Mouse (Mus musculus) bone marrow macrophage, adult 2 months (primary cell): ENCODE results near the gene Adcy5. TPM values are rescaled to one million over a fixed set of nuclear protein-coding genes. Genes with fewer than 3 reads are reported as not detected.

Experiments
- H3K27ac ChIP-seq: 2 replicates; pipeline ENCODE4 v1.5.1; 2012; ENCODE audit warnings: low read depth, low read length; ENCODE audit not compliant: insufficient read depth
- H3K4me1 ChIP-seq: 2 replicates; pipeline ENCODE4 v1.6.1; 2012; ENCODE audit warnings: low read length; ENCODE audit not compliant: control insufficient read depth, insufficient read depth
- H3K4me3 ChIP-seq: 2 replicates; pipeline ENCODE4 v1.5.1; 2012; ENCODE audit warnings: mild to moderate bottlenecking, low read length, moderate library complexity; ENCODE audit not compliant: insufficient read depth
- CTCF ChIP-seq: IDR thresholded peaks from 2 replicates; pipeline ENCODE4 v1.5.1; 2012; ENCODE audit warnings: low read depth, mild to moderate bottlenecking, low read length, moderate library complexity
- POLR2A ChIP-seq: IDR thresholded peaks from 2 replicates; pipeline ENCODE4 v1.6.1; 2012; ENCODE audit warnings: mild to moderate bottlenecking, low read depth, low read length, borderline replicate concordance
- polyA plus RNA-seq: library from polyadenylated mRNA; stranded (reverse); fragments of >200 nt; gene quantifications from 2 replicates; pipeline ENCODE4 v1.2.4, GENCODE M21; 2012; ENCODE audit not compliant: missing spikeins, insufficient read depth, insufficient read length

Gene Adcy5
- polyA plus RNA-seq, 1 experiment = not detected

GRCm38 (mm10) chr16:35156306-35156695, 1.6 kb downstream of the Adcy5 start:
- TF ChIP-seq CTCF = peak; percentile 36; the same call in 1 of the 2 replicates
- TF ChIP-seq POLR2A = no peak
- Histone ChIP-seq H3K4me3 (no peak overlapping the region), H3K4me1 (no peaks in the 10 kb centered on the region), H3K27ac (no peak overlapping the region)

GRCm38 (mm10) chr16:35156832-35157231, 2.2 kb downstream of the Adcy5 start:
- TF ChIP-seq POLR2A (no peak), CTCF (no peak)
- Histone ChIP-seq H3K4me1 (no peaks in the 10 kb centered on the region), H3K4me3 (no peak overlapping the region), H3K27ac (no peak overlapping the region)

- Histone ChIP-seq H3K4me1 (no peaks in the 10 kb centered on the region), H3K27ac (no peak overlapping the region), H3K4me3 (no peak overlapping the region)
- no peak for TF ChIP-seq CTCF
- no peak for TF ChIP-seq POLR2A
Observed at GRCm38 (mm10) chr16:35159532-35159931, 4.9 kb downstream of the Adcy5 start.

GRCm38 (mm10) chr16:35159991-35160390, 5.3 kb downstream of the Adcy5 start:
- Histone ChIP-seq H3K4me3 (no peak overlapping the region), H3K4me1 (no peaks in the 10 kb centered on the region), H3K27ac (no peak overlapping the region)
- TF ChIP-seq CTCF = no peak
- no peak for TF ChIP-seq POLR2A

GRCm38 (mm10) chr16:35164361-35165224, 9.9 kb downstream of the Adcy5 start:
- H3K27ac ChIP-seq = no peak overlapping the region
- H3K4me1 ChIP-seq = no peaks in the 10 kb centered on the region
- no peak for TF ChIP-seq CTCF
- no peak for TF ChIP-seq POLR2A

GRCm38 (mm10) chr16:35165361-35165760, 10.7 kb downstream of the Adcy5 start:
- no peaks in the 10 kb centered on the region for H3K4me1 ChIP-seq
- no peak overlapping the region for H3K27ac ChIP-seq
- H3K4me3 ChIP-seq = no peak overlapping the region
- TF ChIP-seq POLR2A (no peak), CTCF (no peak)

More at GRCm38 (mm10) chr16:35164361-35165224, 9.9 kb downstream of the Adcy5 start:
- H3K4me3 ChIP-seq = no peak overlapping the region

GRCm38 (mm10) chr16:35165788-35166187, 11.1 kb downstream of the Adcy5 start:
- Histone ChIP-seq H3K4me3 (no peak overlapping the region), H3K27ac (no peak overlapping the region), H3K4me1 (no peaks in the 10 kb centered on the region)
- no peak for TF ChIP-seq POLR2A
- TF ChIP-seq CTCF = no peak

- no peak overlapping the region for H3K4me3 ChIP-seq
- H3K4me1 ChIP-seq = no peaks in the 10 kb centered on the region
- H3K27ac ChIP-seq = no peak overlapping the region
- TF ChIP-seq POLR2A = no peak
- TF ChIP-seq CTCF = no peak
Observed at GRCm38 (mm10) chr16:35169431-35169830, 14.8 kb downstream of the Adcy5 start.

- H3K4me1 ChIP-seq = no peaks in the 10 kb centered on the region
- no peak for TF ChIP-seq POLR2A
- TF ChIP-seq CTCF = no peak
- no peak overlapping the region for H3K27ac ChIP-seq
- H3K4me3 ChIP-seq = no peak overlapping the region
Observed at GRCm38 (mm10) chr16:35172195-35172594, 17.5 kb downstream of the Adcy5 start.

- H3K4me1 ChIP-seq = no peaks in the 10 kb centered on the region
- TF ChIP-seq POLR2A (no peak), CTCF (no peak)
- no peak overlapping the region for H3K4me3 ChIP-seq
- no peak overlapping the region for H3K27ac ChIP-seq
Observed at GRCm38 (mm10) chr16:35178516-35178915, 23.8 kb downstream of the Adcy5 start.

- TF ChIP-seq POLR2A (no peak), CTCF (no peak)
- H3K27ac ChIP-seq = no peak overlapping the region
- H3K4me1 ChIP-seq = no peaks in the 10 kb centered on the region
- no peak overlapping the region for H3K4me3 ChIP-seq
Observed at GRCm38 (mm10) chr16:35179082-35179481, 24.4 kb downstream of the Adcy5 start.
